In the genomic region with DNA sequence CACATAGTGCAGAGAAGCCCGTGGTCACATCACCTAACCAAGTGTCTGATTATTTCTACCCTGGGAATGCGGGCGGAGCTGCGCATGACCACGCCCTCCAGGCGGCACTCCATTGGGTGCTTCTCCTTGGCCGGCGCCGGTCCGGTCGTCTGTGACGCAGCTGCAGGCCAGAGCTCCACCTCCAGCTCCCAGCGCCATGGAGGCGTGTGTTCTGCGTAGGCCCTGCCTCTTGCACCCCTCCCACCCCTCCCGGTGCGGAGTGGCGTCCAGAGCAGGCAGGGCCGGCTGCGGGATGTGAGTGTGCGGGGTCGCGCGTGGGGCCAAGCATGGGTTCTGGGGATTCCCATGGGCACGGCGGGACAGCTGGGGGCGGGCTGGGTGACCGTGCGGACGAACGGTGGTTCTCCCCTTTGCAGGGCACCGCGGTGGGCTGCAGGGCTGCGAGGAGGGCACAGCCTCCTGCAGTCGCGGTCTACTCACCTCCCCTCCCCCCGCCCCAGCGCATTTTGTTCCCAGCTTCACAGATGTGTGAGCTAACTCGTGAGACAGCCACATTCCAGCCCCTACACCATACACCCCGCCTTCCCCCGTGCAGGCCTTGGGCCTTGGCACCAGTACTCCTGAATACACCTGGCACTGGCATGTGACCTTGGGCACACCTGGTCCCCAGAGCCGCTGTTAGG, we compare ENCODE assay signal across 8 mouse cellular contexts. TPM values are rescaled to one million over a fixed set of nuclear protein-coding genes. Genes with fewer than 3 reads are reported as not detected.
A peak's percentile ranks its signal among the peaks of the same experiment; 100 is the strongest.
DNase-seq lines count a peak whose midpoint lies in the region; ATAC-seq and TF ChIP-seq lines count a peak whose summit lies in the region.

A gene (plus strand): TSS at position 112 of the 683 bp plus-strand sequence.

- H3K9me3 ChIP-seq in CH12.LX (replicated peaks; ENCODE audit: low read length) = no peaks in the 10 kb centered on the region
- no peaks in the 10 kb centered on the region for H3K9me3 ChIP-seq in forebrain, embryonic 11.5 days (ENCODE audit: control insufficient read depth, low read length)
- no peaks in the 10 kb centered on the region for H3K9me3 ChIP-seq in heart, embryonic 16.5 days (replicated peaks; ENCODE audit: control insufficient read depth, low read length)
- H3K9me3 ChIP-seq in liver, embryonic 15.5 days (replicated peaks) = no peaks in the 10 kb centered on the region
- H3K9me3 ChIP-seq in neural tube, embryonic 12.5 days = no peaks in the 10 kb centered on the region

- peak within 1 kb of the TSS; percentile 46 for H3K4me2 ChIP-seq in CH12.LX (ENCODE audit: insufficient read depth, low read depth, poor library complexity, severe bottlenecking)
- H3K4me2 ChIP-seq in forebrain, embryonic 11.5 days (ENCODE audit: low read depth, low read length, severe bottlenecking) = peak within 1 kb of the TSS; percentile 85
- H3K4me2 ChIP-seq in heart, embryonic 16.5 days (ENCODE audit: low read depth, low read length) = peak within 1 kb of the TSS; percentile 74
- peak within 1 kb of the TSS; percentile 91 for H3K4me2 ChIP-seq in liver, embryonic 15.5 days
- peak within 1 kb of the TSS; percentile 74 for H3K4me2 ChIP-seq in neural tube, embryonic 12.5 days (replicated peaks)

- H3K79me2 ChIP-seq in CH12.LX (replicated peaks; ENCODE audit: control insufficient read depth, extremely low read depth, insufficient read depth, poor library complexity, severe bottlenecking) = no peaks in the 10 kb centered on the region

- dilution Hi-C loops in CH12.LX (cut with MboI; ENCODE audit: extremely low pct_ligation_motif_present, extremely low pct_unique_long_range_greater_than_20kb, low sequenced_read_pairs) = no loop called here

- peak; percentile 78 for DNase-seq in CH12.LX (ENCODE audit: extremely low read depth)
- peak; percentile 86 for DNase-seq in c-Kit-positive CD71-positive TER-119-negative erythroid progenitor cells, embryonic 14.5 days (ENCODE audit: low read depth)
- peak; percentile 95 for DNase-seq in forebrain, embryonic 11.5 days (ENCODE audit: low spot score)
- DNase-seq in kidney, postnatal 36 days = peak; percentile 95
- DNase-seq in telencephalon, adult 2 months (ENCODE audit: low read depth, low spot score) = peak; percentile 95

- no peak for TF ChIP-seq EP300 in CH12.LX (IDR thresholded peaks at IDR 0.05; ENCODE audit: low read length)

- peaks cover 84% of the 10 kb centered on the region for H3K27me3 ChIP-seq in CH12.LX (replicated peaks)
- no peaks in the 10 kb centered on the region for H3K27me3 ChIP-seq in forebrain, embryonic 11.5 days (ENCODE audit: control insufficient read depth, insufficient read depth, low read length)
- no peaks in the 10 kb centered on the region for H3K27me3 ChIP-seq in heart, embryonic 16.5 days (ENCODE audit: control insufficient read depth, insufficient read depth, low read length)
- peaks cover 22% of the 10 kb centered on the region for H3K27me3 ChIP-seq in liver, embryonic 15.5 days
- no peaks in the 10 kb centered on the region for H3K27me3 ChIP-seq in neural tube, embryonic 12.5 days (replicated peaks)

- TF ChIP-seq RAD21 in CH12.LX (IDR thresholded peaks at IDR 0.05; ENCODE audit: low read depth, low read length) = no peak

- TF ChIP-seq POLR2A in CH12.LX (IDR thresholded peaks at IDR 0.05; ENCODE audit: low read depth, low read length) = peak; percentile 30; the same call in 1 of the 2 replicates

- in situ Hi-C loops in CH12.LX (cut with MboI; ENCODE audit: low pct_ligation_motif_present, low pct_unique_long_range_greater_than_20kb, low sequenced_read_pairs) = loop anchor here (25.0 kb wide), 1 partner anchor 256 kb away; a partner anchor contains a TSS

- H3K27ac ChIP-seq in CH12.LX (ENCODE audit: insufficient read depth, low read depth) = no peak within 1 kb of the TSS
- peak within 1 kb of the TSS; percentile 18 for H3K27ac ChIP-seq in forebrain, embryonic 11.5 days (ENCODE audit: low read depth, low read length)
- H3K27ac ChIP-seq in heart, embryonic 16.5 days (ENCODE audit: low read length) = peak within 1 kb of the TSS; percentile 81
- peak within 1 kb of the TSS; percentile 98 for H3K27ac ChIP-seq in liver, embryonic 15.5 days (replicated peaks)
- peak within 1 kb of the TSS; percentile 47 for H3K27ac ChIP-seq in neural tube, embryonic 12.5 days

- peak within 1 kb of the TSS; percentile 45 to 70 (median 46) for H3K4me3 ChIP-seq in CH12.LX (replicated peaks in 1 of 3; ENCODE audit: low read depth in 2 of 3, low read length in 2 of 3, poor library complexity in 1 of 3)
- H3K4me3 ChIP-seq in forebrain, embryonic 11.5 days (ENCODE audit: low read depth, low read length) = peak within 1 kb of the TSS; percentile 59
- H3K4me3 ChIP-seq in heart, embryonic 16.5 days (ENCODE audit: low read length) = peak within 1 kb of the TSS; percentile 74
- H3K4me3 ChIP-seq in liver, embryonic 15.5 days (replicated peaks) = peak within 1 kb of the TSS; percentile 70
- peak within 1 kb of the TSS; percentile 70 for H3K4me3 ChIP-seq in neural tube, embryonic 12.5 days

- peak; percentile 96 for ATAC-seq in forebrain, embryonic 11.5 days (replicated peaks; ENCODE audit: low FRiP score)
- peak; percentile 93 for ATAC-seq in heart, embryonic 16.5 days (replicated peaks; ENCODE audit: extremely low read depth, insufficient read depth, low FRiP score)
- peak; percentile 97 for ATAC-seq in liver, embryonic 15.5 days (ENCODE audit: insufficient read depth)
- ATAC-seq in neural tube, embryonic 12.5 days (ENCODE audit: low FRiP score, low read depth) = peak; percentile 94

- no peaks in the 10 kb centered on the region for H3K36me3 ChIP-seq in CH12.LX (replicated peaks in 1 of 2; ENCODE audit: control insufficient read depth in 1 of 2, insufficient read depth in 1 of 2, low read length in 1 of 2)
- H3K36me3 ChIP-seq in forebrain, embryonic 11.5 days (ENCODE audit: control insufficient read depth, insufficient read depth, low read length) = no peaks in the 10 kb centered on the region
- no peaks in the 10 kb centered on the region for H3K36me3 ChIP-seq in heart, embryonic 16.5 days (ENCODE audit: control insufficient read depth, insufficient read depth)
- 0 out of 2 replicates have a peak, but pooled peaks cover 5% of the 10 kb centered on the region for H3K36me3 ChIP-seq in liver, embryonic 15.5 days (replicated peaks)
- H3K36me3 ChIP-seq in neural tube, embryonic 12.5 days = no peaks in the 10 kb centered on the region

- under 1% methylated on average over 30 of the region's 42 CpGs for WGBS in forebrain, embryonic 11.5 days
- WGBS in heart, embryonic 16.5 days = under 1% methylated on average over 39 of the region's 42 CpGs
- WGBS in liver, embryonic 15.5 days (ENCODE audit: insufficient replicate concordance) = 1% methylated on average over 42 of the region's 42 CpGs
- WGBS in neural tube, embryonic 12.5 days = under 1% methylated on average over 41 of the region's 42 CpGs

- peak within 1 kb of the TSS; percentile 42 for H3K9ac ChIP-seq in CH12.LX (ENCODE audit: insufficient read depth, low read depth)
- H3K9ac ChIP-seq in forebrain, embryonic 11.5 days (ENCODE audit: low read length) = peak within 1 kb of the TSS; percentile 75
- peak within 1 kb of the TSS; percentile 87 for H3K9ac ChIP-seq in heart, embryonic 16.5 days (ENCODE audit: low read length)
- peak within 1 kb of the TSS; percentile 76 for H3K9ac ChIP-seq in liver, embryonic 15.5 days
- peak within 1 kb of the TSS; percentile 80 for H3K9ac ChIP-seq in neural tube, embryonic 12.5 days

- no peak for TF ChIP-seq CTCF in CH12.LX (conservative IDR thresholded peaks at IDR 0.05 in 1 of 2, IDR thresholded peaks at IDR 0.05 in 1 of 2; ENCODE audit: low read depth in 2 of 2, low read length in 2 of 2)

- H3K4me1 ChIP-seq in CH12.LX (ENCODE audit: control insufficient read depth in 1 of 2, insufficient read depth in 2 of 2) = peaks cover 6 to 11% of the 10 kb centered on the region in 2 experiments
- peaks cover 12% of the 10 kb centered on the region; the same call in 1 of the 2 replicates for H3K4me1 ChIP-seq in forebrain, embryonic 11.5 days (replicated peaks; ENCODE audit: control insufficient read depth, insufficient read depth, low read length)
- H3K4me1 ChIP-seq in heart, embryonic 16.5 days (ENCODE audit: control insufficient read depth, insufficient read depth, low read length) = peaks cover 43% of the 10 kb centered on the region
- peaks cover 97% of the 10 kb centered on the region for H3K4me1 ChIP-seq in liver, embryonic 15.5 days (replicated peaks)
- peaks cover 52% of the 10 kb centered on the region for H3K4me1 ChIP-seq in neural tube, embryonic 12.5 days

TF ChIP-seq in CH12.LX, 34 proteins besides CTCF, POLR2A, EP300 and RAD21:
- TF ChIP-seq MXI1 (IDR thresholded peaks at IDR 0.05; ENCODE audit: low read depth, low read length) (peak; percentile 66), ZKSCAN1 (IDR thresholded peaks at IDR 0.05; ENCODE audit: borderline replicate concordance, low read depth, low read length) (no peak), MAX (IDR thresholded peaks at IDR 0.05; ENCODE audit: low read length) (0 out of 2 replicates have a peak, but pooled peaks have one; percentile 11), USF2 (conservative IDR thresholded peaks at IDR 0.05; ENCODE audit: low read depth, low read length) (no peak), NRF1 (IDR thresholded peaks at IDR 0.05; ENCODE audit: low read depth, low read length) (peak; percentile 83), MAZ (IDR thresholded peaks at IDR 0.05; ENCODE audit: low read depth, low read length) (peak; percentile 30; the same call in 1 of the 2 replicates), TCF12 (IDR thresholded peaks at IDR 0.05; ENCODE audit: low read depth, low read length) (0 out of 2 replicates have a peak, but pooled peaks have one; percentile 30)

RNA-seq across cellular contexts. Expression of the gene that starts here (rescaled TPM):
- total RNA-seq in CH12.LX (2012; rRNA removed) (0.55 and 2.1 TPM in 2 replicates), CH12.LX (2014; rRNA removed) (0.22 TPM in 1 of 2 replicates, not detected in the other)
- 0.53 and 0.57 TPM in 2 replicates for polyA plus RNA-seq in CH12.LX (2012; ENCODE audit: insufficient read length, low read depth)
- 12.5 and 14.5 TPM in 2 replicates for polyA plus RNA-seq in forebrain, embryonic 11.5 days (2014; fragmentation: Nextera tagmentation; extraction: Ambion mirVana)
- 10.8 and 12.4 TPM in 2 replicates for polyA plus RNA-seq in heart, embryonic 16.5 days (2015; fragmentation: Nextera tagmentation; extraction: Ambion mirVana)
- 5.6 and 5.9 TPM in 2 replicates for polyA plus RNA-seq in liver, embryonic 15.5 days (2015; fragmentation: Nextera tagmentation; extraction: Ambion mirVana)
- polyA plus RNA-seq in neural tube, embryonic 12.5 days (2016; fragmentation: Nextera tagmentation; extraction: Ambion mirVana) = 19.1 and 20.5 TPM in 2 replicates
